In the genomic region with DNA sequence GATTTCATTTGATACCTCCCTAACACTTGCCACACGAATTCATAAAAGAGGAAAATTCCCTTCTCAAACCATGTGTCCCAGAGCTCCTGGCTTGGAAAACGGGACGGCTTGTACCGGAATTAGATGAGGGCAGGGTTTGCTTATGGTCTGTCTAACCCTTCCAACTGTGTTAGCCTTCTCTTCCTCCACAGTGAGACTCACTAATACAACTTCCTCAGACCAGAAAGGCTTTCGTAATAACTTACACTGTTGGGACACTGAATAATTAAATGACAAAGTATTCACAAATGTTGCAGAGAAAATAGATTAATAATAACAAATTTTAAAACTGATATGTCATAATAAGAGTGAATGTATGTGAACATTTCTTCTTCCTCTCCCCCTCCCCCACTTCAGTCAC, we compare ENCODE assay signal across 31 mouse cellular contexts.
DNase-seq lines count a peak whose midpoint lies in the region; ATAC-seq lines count a peak whose summit lies in the region.
"Had no signal": no experiment of that assay in that cellular context is flagged by ENCODE, and none has a peak within 500 bp of the region (broad histone marks: within the 10 kb centered on the region; RNA-seq: fewer than 3 reads in every experiment).

No protein-coding gene starts in this region.

- H3K27me3 ChIP-seq in heart, embryonic 10.5 days (ENCODE audit: insufficient read depth, poor library complexity, severe bottlenecking): no peaks in the 10 kb centered on the region
- no peaks in the 10 kb centered on the region for H3K27me3 ChIP-seq in heart, embryonic 11.5 days (ENCODE audit: control insufficient read depth, insufficient read depth, low read length)
- H3K27me3 ChIP-seq in hindbrain, embryonic 16.5 days (replicated peaks; ENCODE audit: control insufficient read depth, insufficient read depth, low read length): no peaks in the 10 kb centered on the region
- H3K27me3 ChIP-seq: CH12.LX; embryonic facial prominence, embryonic 13.5 days; embryonic facial prominence, embryonic 15.5 days; forebrain, embryonic 12.5 days; Patski had no signal

- no peak overlapping the region for H3K9ac ChIP-seq in heart, embryonic 11.5 days (ENCODE audit: low read depth, low read length)
- H3K9ac ChIP-seq in hindbrain, embryonic 16.5 days (ENCODE audit: low read depth, low read length): no peak overlapping the region
- H3K9ac ChIP-seq: embryonic facial prominence, embryonic 13.5 days; embryonic facial prominence, embryonic 15.5 days; forebrain, embryonic 12.5 days had no signal

- H3K36me3 ChIP-seq in heart, embryonic 10.5 days: peaks cover 31% of the 10 kb centered on the region
- H3K36me3 ChIP-seq in heart, embryonic 11.5 days (ENCODE audit: control insufficient read depth, insufficient read depth, low read length): peaks cover 4% of the 10 kb centered on the region
- no peaks in the 10 kb centered on the region for H3K36me3 ChIP-seq in hindbrain, embryonic 16.5 days (ENCODE audit: control insufficient read depth, insufficient read depth, low read length)
- H3K36me3 ChIP-seq: embryonic facial prominence, embryonic 13.5 days; embryonic facial prominence, embryonic 15.5 days; forebrain, embryonic 10.5 days; forebrain, embryonic 12.5 days had no signal

- DNase-seq in heart, embryonic 10.5 days (ENCODE audit: low spot score): no peak
- DNase-seq in adipocyte (ENCODE audit: low spot score): peak; percentile 12
- DNase-seq in skeletal muscle tissue, adult 2 months (ENCODE audit: low read depth, low spot score): peak; percentile 30
- no peak for DNase-seq in lung, postnatal 14 days
- no peak for DNase-seq in c-Kit-positive CD71-positive TER-119-positive erythroid progenitor cells, embryonic 14.5 days (ENCODE audit: low spot score)
- DNase-seq: adrenal gland, adult 2 months; adrenal gland, postnatal 14 days; adrenal gland, postnatal 36 days; B cell, adult 2 months; cerebellum, adult 11 months; cerebellum, adult 18-20 months; cerebellum, adult 8-10 months; cerebellum, adult 9-11 months; cerebellum, postnatal 14 days; cerebellum, postnatal 36 days; embryo, embryonic 11 days had no signal

- no peak for ATAC-seq in heart, embryonic 11.5 days (replicated peaks; ENCODE audit: insufficient number of reproducible peaks, low FRiP score, low TSS enrichment)
- peak; percentile 63 for ATAC-seq in megakaryocyte, adult 5-6 weeks (ENCODE audit: poor library complexity, severe bottlenecking)
- ATAC-seq in hindbrain, embryonic 16.5 days: no peak
- ATAC-seq: activated CD4-positive, CD25-positive, alpha-beta regulatory T cell, adult 4 months; CD4-positive, CD25-positive, alpha-beta regulatory T cell, adult 4 months; forebrain, embryonic 14.5 days; forebrain, embryonic 16.5 days; Patski had no signal

- 0 out of 2 replicates have a peak overlapping the region, but pooled peaks have one; percentile 22 for H3K27ac ChIP-seq in heart, embryonic 10.5 days
- H3K27ac ChIP-seq in heart, embryonic 11.5 days (ENCODE audit: low read depth, low read length): no peak overlapping the region
- no peak overlapping the region for H3K27ac ChIP-seq in hindbrain, embryonic 16.5 days (ENCODE audit: low read depth, low read length)
- H3K27ac ChIP-seq: embryonic facial prominence, embryonic 13.5 days; embryonic facial prominence, embryonic 15.5 days; forebrain, embryonic 10.5 days; forebrain, embryonic 12.5 days had no signal

- peaks cover 19% of the 10 kb centered on the region; the same call in 1 of the 2 replicates for H3K4me1 ChIP-seq in heart, embryonic 10.5 days
- H3K4me1 ChIP-seq in heart, embryonic 11.5 days (ENCODE audit: control insufficient read depth, insufficient read depth, low read length): peaks cover 5% of the 10 kb centered on the region; the same call in 1 of the 2 replicates
- no peaks in the 10 kb centered on the region for H3K4me1 ChIP-seq in hindbrain, embryonic 16.5 days (ENCODE audit: control insufficient read depth, insufficient read depth, low read depth, low read length)
- H3K4me1 ChIP-seq: forebrain, embryonic 12.5 days had no signal

- H3K4me3 ChIP-seq in heart, embryonic 10.5 days: no peak overlapping the region
- no peak overlapping the region for H3K4me3 ChIP-seq in heart, embryonic 11.5 days (ENCODE audit: low read depth, low read length)
- no peak overlapping the region for H3K4me3 ChIP-seq in hindbrain, embryonic 16.5 days (ENCODE audit: low read length)
- H3K4me3 ChIP-seq: embryonic facial prominence, embryonic 13.5 days; embryonic facial prominence, embryonic 15.5 days; erythroblast, embryonic 14.5 days; forebrain, embryonic 10.5 days; forebrain, embryonic 12.5 days had no signal

- no peaks in the 10 kb centered on the region for H3K9me3 ChIP-seq in heart, embryonic 10.5 days
- no peaks in the 10 kb centered on the region for H3K9me3 ChIP-seq in heart, embryonic 11.5 days (replicated peaks; ENCODE audit: control insufficient read depth, low read length)
- H3K9me3 ChIP-seq in hindbrain, embryonic 16.5 days (ENCODE audit: control insufficient read depth, low read length): no peaks in the 10 kb centered on the region
- H3K9me3 ChIP-seq: embryonic facial prominence, embryonic 13.5 days; embryonic facial prominence, embryonic 15.5 days; forebrain, embryonic 10.5 days; forebrain, embryonic 12.5 days; G1E had no signal

- H3K4me2 ChIP-seq in heart, embryonic 11.5 days: no peak overlapping the region
- H3K4me2 ChIP-seq in hindbrain, embryonic 16.5 days (ENCODE audit: low read length): no peak overlapping the region
- H3K4me2 ChIP-seq: embryonic facial prominence, embryonic 13.5 days; embryonic facial prominence, embryonic 15.5 days; forebrain, embryonic 12.5 days had no signal

- whole genome bisulfite sequencing in heart, embryonic 10.5 days: 88% methylated on average over 5 of the region's 5 CpGs
- 89% methylated on average over 5 of the region's 5 CpGs for WGBS in heart, embryonic 11.5 days (ENCODE audit: insufficient replicate concordance)
- WGBS in hindbrain, embryonic 16.5 days: 79% methylated on average over 5 of the region's 5 CpGs

Comparison
In these comparisons a context has a peak if more than half of its experiments do, and no peak if none do; other contexts are left out.
1. DNase-seq: peak in adipocyte (single experiment) and skeletal muscle tissue, adult 2 months (single experiment); none in heart, embryonic 10.5 days (single experiment), lung, postnatal 14 days (single experiment) and c-Kit-positive CD71-positive TER-119-positive erythroid progenitor cells, embryonic 14.5 days (single experiment).